Mouse (Mus musculus): Measurements from ENCODE around the gene Lacc1. TPM values are rescaled to one million over a fixed set of nuclear protein-coding genes. Genes with fewer than 3 reads are reported as not detected.

Lacc1 gene
- total and polyA plus RNA-seq, 3 experiments: 27.1 to 42.7 (median 39.5) TPM

GRCm38 (mm10) chr14:77029319-77030054, 7.2 kb downstream of the Lacc1 start:
- Histone ChIP-seq H3K27ac (ENCODE audit: insufficient read depth, low read depth) (no peak overlapping the region), H3K79me2 (replicated peaks; ENCODE audit: control insufficient read depth, extremely low read depth, insufficient read depth, poor library complexity, severe bottlenecking) (peaks cover 2% of the 10 kb centered on the region; the same call in 1 of the 2 replicates), H3K4me2 (ENCODE audit: insufficient read depth, low read depth, poor library complexity, severe bottlenecking) (no peak overlapping the region), H3K9ac (ENCODE audit: insufficient read depth, low read depth) (no peak overlapping the region), H3K27me3 (replicated peaks) (no peaks in the 10 kb centered on the region), H3K4me3 (replicated peaks in 1 of 3; ENCODE audit: low read depth in 2 of 3, low read length in 2 of 3, poor library complexity in 1 of 3) (no peak overlapping the region), H3K4me1 (ENCODE audit: control insufficient read depth in 1 of 2, insufficient read depth in 2 of 2) (peaks cover 8 to 26% of the 10 kb centered on the region in 2 experiments), H3K9me3 (replicated peaks; ENCODE audit: low read length) (no peaks in the 10 kb centered on the region), H3K36me3 (replicated peaks in 1 of 2; ENCODE audit: control insufficient read depth in 1 of 2, insufficient read depth in 1 of 2, low read length in 1 of 2) (peaks cover 32 to 72% of the 10 kb centered on the region in 2 experiments)
- in situ Hi-C loops (cut with MboI; ENCODE audit: low pct_ligation_motif_present, low pct_unique_long_range_greater_than_20kb, low sequenced_read_pairs): loop anchor here (5.0 kb wide), 1 partner anchor 113 kb away; no protein-coding TSS in a partner anchor
- no peak for TF ChIP-seq PAX5 (IDR thresholded peaks at IDR 0.05; ENCODE audit: low read length)
- no peak for TF ChIP-seq MXI1 (IDR thresholded peaks at IDR 0.05; ENCODE audit: low read depth, low read length)
- no peak for TF ChIP-seq ETS1 (conservative IDR thresholded peaks at IDR 0.05; ENCODE audit: low read depth, low read length)
- TF ChIP-seq RAD21 (IDR thresholded peaks at IDR 0.05; ENCODE audit: low read depth, low read length): no peak
- no peak for TF ChIP-seq MAX (IDR thresholded peaks at IDR 0.05; ENCODE audit: low read length)
- TF ChIP-seq ELF1 (IDR thresholded peaks at IDR 0.05; ENCODE audit: low read depth, low read length): no peak
- no peak for TF ChIP-seq IRF4 (IDR thresholded peaks at IDR 0.05; ENCODE audit: low read depth, low read length)
- no peak for TF ChIP-seq MYC (IDR thresholded peaks at IDR 0.05; ENCODE audit: low read depth, low read length)
- TF ChIP-seq TBP (conservative IDR thresholded peaks at IDR 0.05; ENCODE audit: low read depth, low read length): no peak
- TF ChIP-seq ZC3H11A (IDR thresholded peaks at IDR 0.05; ENCODE audit: low read depth, low read length): no peak
- TF ChIP-seq SMC3 (IDR thresholded peaks at IDR 0.05; ENCODE audit: low read depth, low read length): no peak
- no peak for TF ChIP-seq ZKSCAN1 (IDR thresholded peaks at IDR 0.05; ENCODE audit: borderline replicate concordance, low read depth, low read length)
- TF ChIP-seq CHD1 (IDR thresholded peaks at IDR 0.05; ENCODE audit: low read depth, low read length): no peak
- no peak for TF ChIP-seq USF1 (IDR thresholded peaks at IDR 0.05; ENCODE audit: low read depth, low read length)
- TF ChIP-seq CTCF (conservative IDR thresholded peaks at IDR 0.05 in 1 of 2, IDR thresholded peaks at IDR 0.05 in 1 of 2; ENCODE audit: low read depth in 2 of 2, low read length in 2 of 2): no peak
- TF ChIP-seq EP300 (IDR thresholded peaks at IDR 0.05; ENCODE audit: low read length): no peak
- TF ChIP-seq E2F4 (IDR thresholded peaks at IDR 0.05; ENCODE audit: insufficient replicate concordance, low read depth, low read length): no peak
- no peak for DNase-seq (ENCODE audit: extremely low read depth)
- dilution Hi-C loops (cut with MboI; ENCODE audit: extremely low pct_ligation_motif_present, extremely low pct_unique_long_range_greater_than_20kb, low sequenced_read_pairs): no loop called here

- H3K4me2 ChIP-seq (ENCODE audit: insufficient read depth, low read depth, poor library complexity, severe bottlenecking): no peak overlapping the region
- no peak overlapping the region for H3K27ac ChIP-seq (ENCODE audit: insufficient read depth, low read depth)
- H3K4me1 ChIP-seq (ENCODE audit: control insufficient read depth in 1 of 2, insufficient read depth in 2 of 2): no peaks in the 10 kb centered on the region
- dilution Hi-C loops (cut with MboI; ENCODE audit: extremely low pct_ligation_motif_present, extremely low pct_unique_long_range_greater_than_20kb, low sequenced_read_pairs) (loop anchor here (25.0 kb wide), 1 partner anchor 537 kb away; no protein-coding TSS in a partner anchor), in situ Hi-C loops (cut with MboI; ENCODE audit: low pct_ligation_motif_present, low pct_unique_long_range_greater_than_20kb, low sequenced_read_pairs) (loop anchor here (25.0 kb wide), 2 partner anchors 862 to 1137 kb away; no protein-coding TSS in a partner anchor)
- H3K9ac ChIP-seq (ENCODE audit: insufficient read depth, low read depth): no peak overlapping the region
- no peak overlapping the region for H3K4me3 ChIP-seq (replicated peaks in 1 of 3; ENCODE audit: low read depth in 2 of 3, low read length in 2 of 3, poor library complexity in 1 of 3)
- H3K27me3 ChIP-seq (replicated peaks): no peaks in the 10 kb centered on the region
- TF ChIP-seq ETS1 (conservative IDR thresholded peaks at IDR 0.05; ENCODE audit: low read depth, low read length) (no peak), JUN (IDR thresholded peaks at IDR 0.05; ENCODE audit: insufficient read depth, low read depth, low read length) (no peak), MAFK (IDR thresholded peaks at IDR 0.05; ENCODE audit: insufficient replicate concordance, low read length) (no peak), POLR2A (IDR thresholded peaks at IDR 0.05; ENCODE audit: low read depth, low read length) (no peak), POLR2AphosphoS2 (IDR thresholded peaks at IDR 0.05; ENCODE audit: low read depth, low read length) (no peak), CTCF (conservative IDR thresholded peaks at IDR 0.05 in 1 of 2, IDR thresholded peaks at IDR 0.05 in 1 of 2; ENCODE audit: low read depth in 2 of 2, low read length in 2 of 2) (no peak), ELF1 (IDR thresholded peaks at IDR 0.05; ENCODE audit: low read depth, low read length) (no peak)
- no peak for DNase-seq (ENCODE audit: extremely low read depth)
- H3K9me3 ChIP-seq (replicated peaks; ENCODE audit: low read length): no peaks in the 10 kb centered on the region
- peaks cover 23 to 74% of the 10 kb centered on the region in 2 experiments for H3K36me3 ChIP-seq (replicated peaks in 1 of 2; ENCODE audit: control insufficient read depth in 1 of 2, insufficient read depth in 1 of 2, low read length in 1 of 2)
- H3K79me2 ChIP-seq (replicated peaks; ENCODE audit: control insufficient read depth, extremely low read depth, insufficient read depth, poor library complexity, severe bottlenecking): no peaks in the 10 kb centered on the region
Observed at GRCm38 (mm10) chr14:77024499-77024898, 12.2 kb downstream of the Lacc1 start.

Data from CH12.LX (cell line).